Mouse (Mus musculus): ENCODE measurements around the gene Trim17.

GRCm38 (mm10) chr11:58961364-58962177 lies 7.1 kb downstream of the Trim17 start:
- TF ChIP-seq CTCF (IDR thresholded peaks at IDR 0.05) (no peak), EP300 (IDR thresholded peaks at IDR 0.05) (no peak)

Measured in lung, postnatal 0 days (tissue).